Mouse (Mus musculus): Measurements from ENCODE around the gene Acod1. TPM values are rescaled to one million over a fixed set of nuclear protein-coding genes. Genes with fewer than 3 reads are reported as not detected.

The Acod1 gene
- polyA plus RNA-seq, 1 experiment from 2014 or later: not detected

DNA sequence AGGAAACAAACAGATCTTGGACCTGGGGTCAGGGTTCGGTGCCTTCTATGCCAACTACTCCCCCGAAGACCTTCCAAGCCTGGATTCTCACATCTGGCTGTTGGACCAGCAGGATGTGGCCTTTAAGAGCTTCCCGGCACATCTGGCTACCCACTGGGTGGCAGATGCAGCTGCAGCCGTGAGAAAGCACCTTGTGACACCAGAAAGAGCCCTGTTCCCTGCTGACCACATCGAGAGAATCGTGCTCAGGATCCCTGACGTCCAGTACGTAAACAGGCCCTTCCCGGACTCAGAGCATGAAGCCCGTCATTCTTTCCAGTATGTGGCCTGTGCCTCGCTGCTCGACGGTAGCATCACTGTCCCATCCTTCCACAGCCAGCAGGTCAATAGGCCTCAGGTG is 8.0 kb downstream of the Acod1 start:
- Histone ChIP-seq H3K36me3 (ENCODE audit: control insufficient read depth, insufficient read depth, low read length) (no peaks in the 10 kb centered on the region), H3K4me2 (replicated peaks; ENCODE audit: low read depth) (no peak overlapping the region), H3K4me1 (replicated peaks; ENCODE audit: control insufficient read depth, insufficient read depth) (no peaks in the 10 kb centered on the region), H3K4me3 (ENCODE audit: low read depth, low read length) (no peak overlapping the region), H3K27ac (replicated peaks) (no peak overlapping the region), H3K27me3 (ENCODE audit: control insufficient read depth, insufficient read depth, low read length) (no peaks in the 10 kb centered on the region), H3K9me3 (ENCODE audit: control insufficient read depth, low read length) (no peaks in the 10 kb centered on the region), H3K9ac (ENCODE audit: low read length) (no peak overlapping the region)
- ATAC-seq (ENCODE audit: low FRiP score, low TSS enrichment): no peak
- 85% methylated on average over 13 of the region's 13 CpGs for WGBS
- TF ChIP-seq EP300 (optimal IDR thresholded peaks at IDR 0.05) (no peak), CTCF (IDR thresholded peaks at IDR 0.05; ENCODE audit: low read depth) (no peak)
- DNase-seq (ENCODE audit: low spot score): no peak

DNA sequence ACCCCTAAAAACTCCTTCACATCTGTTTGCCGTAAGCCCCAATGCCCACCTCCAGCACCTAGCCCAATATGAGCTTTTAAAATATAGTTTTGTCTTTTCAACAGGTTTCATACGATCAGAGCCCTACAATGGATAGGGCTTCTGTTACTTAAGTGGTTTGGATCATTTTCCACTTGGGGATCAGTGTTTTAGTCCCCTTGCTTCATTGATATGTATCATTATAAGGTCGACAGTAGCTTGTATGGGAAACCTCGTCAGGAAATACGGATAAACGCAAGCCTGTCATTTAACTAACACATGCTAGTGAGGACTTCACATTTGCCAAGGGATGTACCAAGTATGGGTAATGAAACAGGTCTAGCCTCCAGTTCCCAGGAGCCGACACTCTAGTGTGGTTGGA is 9.8 kb downstream of the Acod1 start:
- no peak overlapping the region for H3K9ac ChIP-seq (ENCODE audit: low read length)
- 85% methylated on average over 7 of the region's 7 CpGs for WGBS

DNA sequence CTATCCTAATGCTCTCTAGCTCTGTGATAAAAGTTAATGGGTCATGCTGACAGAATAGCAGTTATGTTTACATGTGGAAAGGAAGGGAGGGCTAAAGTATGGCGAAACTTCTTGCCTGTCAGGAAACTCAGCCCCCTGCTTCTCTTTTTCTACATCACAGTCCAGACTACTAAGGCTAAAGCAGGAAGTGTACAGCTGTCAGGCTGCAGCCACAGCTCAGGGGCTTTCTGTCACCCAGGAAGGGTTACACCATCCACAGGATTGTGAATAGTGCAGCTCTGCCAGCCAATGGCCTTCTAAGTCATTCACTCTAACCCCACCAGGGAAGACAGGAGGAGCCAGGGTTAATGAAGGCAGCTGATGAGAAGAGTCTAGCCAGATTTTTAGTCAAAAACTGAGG is 12.2 kb downstream of the Acod1 start:
- Histone ChIP-seq H3K4me1 (replicated peaks; ENCODE audit: control insufficient read depth, insufficient read depth) (no peaks in the 10 kb centered on the region), H3K27me3 (ENCODE audit: control insufficient read depth, insufficient read depth, low read length) (no peaks in the 10 kb centered on the region), H3K4me3 (ENCODE audit: low read depth, low read length) (no peak overlapping the region), H3K9ac (ENCODE audit: low read length) (no peak overlapping the region), H3K4me2 (replicated peaks; ENCODE audit: low read depth) (no peak overlapping the region), H3K27ac (replicated peaks) (no peak overlapping the region), H3K36me3 (ENCODE audit: control insufficient read depth, insufficient read depth, low read length) (no peaks in the 10 kb centered on the region), H3K9me3 (ENCODE audit: control insufficient read depth, low read length) (no peaks in the 10 kb centered on the region)
- ATAC-seq (ENCODE audit: low FRiP score, low TSS enrichment): no peak
- DNase-seq (ENCODE audit: low spot score): no peak
- 20% methylated on average over 1 of the region's 1 CpGs for WGBS
- TF ChIP-seq EP300 (optimal IDR thresholded peaks at IDR 0.05) (no peak), CTCF (IDR thresholded peaks at IDR 0.05; ENCODE audit: low read depth) (no peak)

More for the DNA sequence above, 9.8 kb downstream of the Acod1 start:
- ATAC-seq (ENCODE audit: low FRiP score, low TSS enrichment) (no peak), DNase-seq (ENCODE audit: low spot score) (no peak)
- no peak overlapping the region for H3K4me3 ChIP-seq (ENCODE audit: low read depth, low read length)
- no peak overlapping the region for H3K27ac ChIP-seq (replicated peaks)
- H3K27me3 ChIP-seq (ENCODE audit: control insufficient read depth, insufficient read depth, low read length): no peaks in the 10 kb centered on the region
- H3K9me3 ChIP-seq (ENCODE audit: control insufficient read depth, low read length): no peaks in the 10 kb centered on the region
- no peak for TF ChIP-seq EP300 (optimal IDR thresholded peaks at IDR 0.05)
- TF ChIP-seq CTCF (IDR thresholded peaks at IDR 0.05; ENCODE audit: low read depth): no peak
- H3K36me3 ChIP-seq (ENCODE audit: control insufficient read depth, insufficient read depth, low read length): no peaks in the 10 kb centered on the region
- H3K4me1 ChIP-seq (replicated peaks; ENCODE audit: control insufficient read depth, insufficient read depth): no peaks in the 10 kb centered on the region
- H3K4me2 ChIP-seq (replicated peaks; ENCODE audit: low read depth): no peak overlapping the region

DNA sequence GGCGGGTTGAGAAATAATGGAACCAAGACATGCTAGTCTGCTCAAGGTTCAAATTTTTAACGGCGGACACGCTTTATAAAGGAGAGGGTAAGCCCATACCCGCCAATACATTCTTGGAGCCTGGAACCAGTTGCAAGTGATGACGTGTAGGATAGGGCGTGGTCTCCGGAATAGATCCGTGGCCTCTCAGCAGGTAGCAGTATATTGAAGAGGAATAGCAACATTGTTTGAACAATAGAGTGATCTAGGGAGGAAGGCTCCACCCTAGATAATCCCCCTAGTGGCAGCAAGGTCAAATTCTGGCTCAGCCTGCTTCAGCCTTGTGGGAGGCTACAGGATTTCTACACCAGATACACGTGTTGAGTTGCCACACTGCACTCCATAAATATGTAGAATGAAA is 12.7 kb downstream of the Acod1 start:
- no peak overlapping the region for H3K27ac ChIP-seq (replicated peaks)
- H3K36me3 ChIP-seq (ENCODE audit: control insufficient read depth, insufficient read depth, low read length): no peaks in the 10 kb centered on the region
- TF ChIP-seq EP300 (optimal IDR thresholded peaks at IDR 0.05): no peak
- no peak for TF ChIP-seq CTCF (IDR thresholded peaks at IDR 0.05; ENCODE audit: low read depth)
- H3K9ac ChIP-seq (ENCODE audit: low read length): no peak overlapping the region
- H3K4me2 ChIP-seq (replicated peaks; ENCODE audit: low read depth): no peak overlapping the region
- DNase-seq (ENCODE audit: low spot score): no peak
- no peaks in the 10 kb centered on the region for H3K9me3 ChIP-seq (ENCODE audit: control insufficient read depth, low read length)
- no peak overlapping the region for H3K4me3 ChIP-seq (ENCODE audit: low read depth, low read length)
- no peak for ATAC-seq (ENCODE audit: low FRiP score, low TSS enrichment)
- H3K4me1 ChIP-seq (replicated peaks; ENCODE audit: control insufficient read depth, insufficient read depth): no peaks in the 10 kb centered on the region
- 79% methylated on average over 10 of the region's 10 CpGs for WGBS
- no peaks in the 10 kb centered on the region for H3K27me3 ChIP-seq (ENCODE audit: control insufficient read depth, insufficient read depth, low read length)

DNA sequence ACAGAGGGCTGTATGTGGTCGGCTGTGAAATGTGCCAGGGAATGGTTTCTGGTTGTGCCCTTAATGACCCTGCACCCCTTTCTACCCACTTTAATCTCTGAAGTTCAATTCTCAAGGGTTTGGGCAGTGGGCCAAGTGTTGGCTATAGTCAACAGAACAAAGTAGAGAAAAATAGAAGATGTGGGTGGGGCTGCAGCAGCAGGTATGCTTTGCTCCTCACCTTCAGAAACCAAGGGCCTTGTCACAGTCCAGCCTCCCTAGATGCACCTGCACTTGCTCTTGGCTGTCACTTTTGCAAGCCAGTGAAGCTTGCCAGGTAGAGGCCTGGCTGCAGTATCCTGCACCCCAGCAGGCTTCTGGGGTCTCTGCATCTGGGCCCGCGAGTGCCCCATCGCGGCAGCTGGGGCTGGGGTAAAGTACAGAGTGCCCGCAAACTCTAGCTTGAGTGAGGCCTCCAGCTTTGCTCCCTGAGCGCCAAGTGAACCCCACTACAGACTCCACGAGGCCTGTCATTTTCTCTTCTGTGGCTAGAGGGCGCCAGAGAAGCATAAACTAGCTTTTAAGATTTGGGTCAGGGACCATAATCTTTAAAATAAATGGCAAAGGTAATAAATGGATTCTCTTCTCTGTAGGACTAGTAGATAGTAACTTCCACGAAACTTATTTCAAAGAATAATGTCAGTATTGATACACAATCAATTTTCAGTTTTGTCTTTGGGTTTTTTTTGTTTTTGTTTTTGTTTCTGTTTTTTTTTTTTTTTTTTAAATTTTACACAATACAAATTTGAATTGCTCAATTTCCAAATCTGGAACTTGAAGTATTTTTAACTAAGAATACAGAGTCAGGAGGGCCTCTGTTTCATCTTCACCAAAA is 18.8 kb downstream of the Acod1 start:
- Histone ChIP-seq H3K36me3 (ENCODE audit: control insufficient read depth, insufficient read depth, low read length) (no peaks in the 10 kb centered on the region), H3K27ac (replicated peaks) (no peak overlapping the region), H3K9ac (ENCODE audit: low read length) (no peak overlapping the region), H3K9me3 (ENCODE audit: control insufficient read depth, low read length) (no peaks in the 10 kb centered on the region), H3K4me2 (replicated peaks; ENCODE audit: low read depth) (no peak overlapping the region), H3K27me3 (ENCODE audit: control insufficient read depth, insufficient read depth, low read length) (no peaks in the 10 kb centered on the region), H3K4me1 (replicated peaks; ENCODE audit: control insufficient read depth, insufficient read depth) (no peaks in the 10 kb centered on the region), H3K4me3 (ENCODE audit: low read depth, low read length) (no peak overlapping the region)
- DNase-seq (ENCODE audit: low spot score): peak; percentile 72
- ATAC-seq (ENCODE audit: low FRiP score, low TSS enrichment): no peak
- TF ChIP-seq CTCF (IDR thresholded peaks at IDR 0.05; ENCODE audit: low read depth): peak; percentile 83
- TF ChIP-seq EP300 (optimal IDR thresholded peaks at IDR 0.05): no peak
- 11% methylated on average over 10 of the region's 10 CpGs for WGBS

DNA sequence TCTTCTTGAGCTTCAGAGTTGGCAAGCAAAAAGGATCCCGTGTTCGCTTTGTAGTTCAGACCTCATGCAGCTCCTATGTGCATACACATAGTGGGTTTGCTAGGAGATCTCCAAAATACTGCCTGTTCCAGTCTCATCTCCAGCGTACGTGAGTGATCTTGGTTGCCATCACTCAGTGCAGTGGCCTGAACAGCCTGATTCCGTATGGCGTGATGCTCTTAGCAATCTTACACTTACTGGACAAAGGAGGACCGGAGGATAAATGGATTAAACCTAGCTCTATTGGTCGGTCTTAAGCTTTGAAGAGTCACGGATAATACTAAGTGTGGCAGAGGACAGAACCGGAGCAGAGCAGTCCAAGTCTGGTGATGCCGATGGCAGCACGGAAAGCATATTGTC is 22.7 kb downstream of the Acod1 start:
- WGBS: 15% methylated on average over 12 of the region's 12 CpGs
- Histone ChIP-seq H3K4me3 (ENCODE audit: low read depth, low read length) (peak overlapping the region; percentile 73), H3K9ac (ENCODE audit: low read length) (peak overlapping the region; percentile 79; the same call in 1 of the 2 replicates), H3K4me1 (replicated peaks; ENCODE audit: control insufficient read depth, insufficient read depth) (no peaks in the 10 kb centered on the region), H3K9me3 (ENCODE audit: control insufficient read depth, low read length) (no peaks in the 10 kb centered on the region), H3K27ac (replicated peaks) (peak overlapping the region; percentile 94), H3K4me2 (replicated peaks; ENCODE audit: low read depth) (peak overlapping the region; percentile 96), H3K27me3 (ENCODE audit: control insufficient read depth, insufficient read depth, low read length) (no peaks in the 10 kb centered on the region), H3K36me3 (ENCODE audit: control insufficient read depth, insufficient read depth, low read length) (peaks cover 2% of the 10 kb centered on the region; the same call in 1 of the 2 replicates)
- TF ChIP-seq CTCF (IDR thresholded peaks at IDR 0.05; ENCODE audit: low read depth) (no peak), EP300 (optimal IDR thresholded peaks at IDR 0.05) (no peak)
- DNase-seq (ENCODE audit: low spot score) (no peak), ATAC-seq (ENCODE audit: low FRiP score, low TSS enrichment) (no peak)
